Mouse (Mus musculus) ovary, postnatal 36 days (tissue): ENCODE data around the gene Tnip3.
A peak's percentile ranks its signal among the peaks of the same experiment; 100 is the strongest.

Experiments used
- DNase-seq: peaks from one replicate; pipeline ENCODE4 v3.0.0; 2022; ENCODE audit warnings: low spot score, mixed read lengths

Gene Tnip3

DNA sequence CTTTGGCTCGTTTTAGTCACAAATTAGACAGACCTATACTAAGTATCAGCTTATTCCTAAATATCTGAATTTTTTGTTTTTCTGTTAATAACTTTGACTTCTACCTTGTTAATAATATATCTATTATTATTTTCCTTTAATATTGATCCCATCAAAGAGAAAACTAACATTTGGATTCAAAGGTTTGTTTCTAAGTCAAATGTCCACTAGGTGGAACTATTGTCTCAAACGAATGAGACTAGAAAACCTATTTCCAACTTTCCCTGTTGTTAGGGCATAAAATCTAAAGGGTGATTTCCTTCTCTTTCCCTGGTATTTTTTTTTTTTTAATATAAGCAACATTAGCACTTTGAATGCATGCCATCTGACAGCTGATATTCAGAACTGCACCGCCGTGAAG lies 126.3 kb downstream of the Tnip3 start:
- DNase-seq: no peak

DNA sequence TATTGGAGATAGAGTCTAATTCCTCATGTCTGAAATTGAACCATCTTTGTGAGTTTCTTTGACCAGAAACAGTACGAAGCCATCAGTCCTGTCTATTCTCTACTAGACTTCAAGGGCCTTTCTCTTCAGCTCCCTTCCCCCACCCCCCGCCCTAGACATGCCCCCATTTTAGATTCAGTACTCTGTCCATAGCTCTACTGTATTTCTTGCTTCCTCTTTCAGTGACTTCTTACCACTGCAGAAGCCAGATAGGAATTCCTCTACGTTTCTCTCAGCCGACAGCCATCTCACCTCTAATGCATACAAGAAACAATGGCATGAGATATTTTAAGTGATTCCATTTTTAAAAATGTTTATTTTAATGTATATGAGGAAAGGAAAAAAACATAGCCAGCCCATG lies 136.2 kb downstream of the Tnip3 start:
- no peak for DNase-seq

GRCm38 (mm10) chr6:65662050-65662449 lies 136.9 kb downstream of the Tnip3 start:
- DNase-seq: no peak

DNA sequence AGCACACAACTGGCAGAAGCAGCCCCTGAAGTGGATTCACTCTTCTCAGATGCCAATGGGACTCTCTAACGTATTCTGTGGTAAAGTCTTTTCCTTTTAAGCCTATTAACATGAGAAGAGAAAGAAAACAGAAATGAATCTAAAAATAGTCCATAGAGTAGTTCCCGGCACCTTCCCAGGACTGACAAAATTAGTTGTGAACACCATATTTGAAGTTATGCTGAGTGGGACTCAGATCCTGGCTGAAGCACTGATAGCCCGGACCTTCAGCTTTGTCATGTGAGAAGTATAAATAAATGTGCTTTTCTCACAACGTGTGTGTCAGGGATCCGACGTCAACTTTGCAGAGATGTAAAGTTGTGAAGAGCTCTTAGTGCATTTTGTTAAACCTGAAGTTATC lies 138.9 kb downstream of the Tnip3 start:
- DNase-seq: no peak

GRCm38 (mm10) chr6:65666295-65666694 lies 141.2 kb downstream of the Tnip3 start:
- no peak for DNase-seq

DNA sequence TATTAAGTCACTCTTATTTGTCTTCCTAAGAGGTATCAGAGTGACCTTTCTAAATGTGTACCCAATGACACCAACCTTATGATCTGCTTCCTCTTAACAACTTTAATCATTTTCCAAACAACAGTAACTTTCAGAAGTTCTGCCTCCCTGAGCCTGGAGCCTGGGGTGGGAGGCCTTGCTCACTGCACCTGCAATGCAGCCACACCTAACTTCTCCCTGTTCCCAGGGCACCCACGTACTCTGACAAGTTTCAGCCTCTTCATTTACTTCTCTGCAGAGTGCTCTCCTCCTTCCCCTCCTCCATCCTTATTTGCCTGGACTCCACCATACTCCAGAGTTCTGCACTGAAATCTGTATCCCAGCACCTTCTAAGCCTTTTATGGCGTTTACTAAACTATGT lies 144.9 kb downstream of the Tnip3 start:
- DNase-seq: no peak

- DNase-seq: peak; percentile 5
Observed at GRCm38 (mm10) chr6:65670981-65671411, 145.9 kb downstream of the Tnip3 start.

- DNase-seq: peak; percentile 78
Observed at GRCm38 (mm10) chr6:65671451-65671850, 146.3 kb downstream of the Tnip3 start, which contains the start of gene Ndnf. Gene Ndnf (plus strand): TSS chr6:65671590.

DNA sequence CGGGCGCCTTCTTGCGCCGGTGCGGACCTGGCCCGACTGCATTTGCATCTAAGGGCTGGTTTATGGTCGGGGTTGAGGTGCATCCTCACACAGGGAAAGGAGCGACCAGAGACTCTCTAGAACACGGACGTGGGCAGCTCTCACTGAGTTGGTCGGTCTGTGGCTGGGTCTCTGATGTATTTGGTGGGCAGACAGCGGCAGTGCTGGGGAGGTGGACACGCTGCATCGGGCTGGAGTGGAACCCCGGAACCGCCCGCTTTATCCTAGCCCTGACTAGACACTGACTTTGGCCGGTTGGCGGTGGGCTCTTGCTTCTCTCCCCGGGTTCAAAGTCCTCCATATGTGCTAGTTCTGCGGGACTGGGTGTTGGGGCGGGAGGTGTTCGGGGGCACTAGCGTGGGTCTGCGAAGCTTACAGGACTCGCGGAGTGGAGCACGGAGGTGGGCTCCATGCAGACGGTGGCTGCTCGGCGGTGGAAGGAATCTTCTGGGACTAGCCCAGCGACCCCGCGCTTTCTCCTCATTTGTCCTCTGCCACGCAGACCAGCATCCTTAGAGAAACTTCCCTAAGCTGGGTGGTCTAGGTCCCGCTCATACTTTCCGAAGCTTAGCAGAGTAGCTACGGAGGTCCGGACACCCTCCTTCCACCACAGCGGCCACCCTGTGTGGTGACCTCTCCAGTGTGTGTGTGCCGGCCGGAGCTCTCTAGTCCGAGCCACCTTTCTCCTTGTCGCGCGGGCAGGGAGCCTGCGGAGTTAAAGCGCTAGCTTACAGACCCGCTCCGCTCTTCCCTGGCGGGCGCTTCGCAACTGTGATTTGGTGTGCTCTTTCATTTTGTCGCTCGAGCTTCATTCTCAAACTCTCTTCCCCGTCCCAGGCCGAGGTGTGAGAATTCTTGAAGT lies 147.3 kb downstream of the Tnip3 start:
- DNase-seq: peak; percentile 36
